ENCODE assay signal across 10 mouse cellular contexts in genomic region chr8:117403705-117404476, GRCm38 (mm10).
DNase-seq lines count a peak whose midpoint lies in the region; ATAC-seq and TF ChIP-seq lines count a peak whose summit lies in the region.
"Had no signal": no experiment of that assay in that cellular context is flagged by ENCODE, and none has a peak within 500 bp of the region (broad histone marks: within the 10 kb centered on the region; RNA-seq: fewer than 3 reads in every experiment).

No protein-coding gene starts in this region.

- 24% methylated on average over 14 of the region's 14 CpGs for WGBS in lung, embryonic 16.5 days
- 20% methylated on average over 14 of the region's 14 CpGs for WGBS in small intestine, adult 2 months

- no peaks in the 10 kb centered on the region for H3K27me3 ChIP-seq in lung, embryonic 16.5 days (ENCODE audit: control insufficient read depth, insufficient read depth, low read depth, low read length)
- H3K27me3 ChIP-seq in small intestine, adult 2 months (ENCODE audit: control insufficient read depth, insufficient read depth, low read length), result no peaks in the 10 kb centered on the region
- H3K27me3 ChIP-seq: megakaryocyte, embryonic 14.5 days had no signal

- TF ChIP-seq POLR2A in small intestine, adult 2 months (IDR thresholded peaks at IDR 0.05; ENCODE audit: low read depth, low read length), result no peak

- H3K9ac ChIP-seq in lung, embryonic 16.5 days (ENCODE audit: low read length), result no peak overlapping the region

- TF ChIP-seq CTCF in small intestine, adult 2 months (IDR thresholded peaks at IDR 0.05; ENCODE audit: extremely low read depth, insufficient read length, insufficient replicate concordance, low read depth, low read length), result no peak

- H3K4me3 ChIP-seq in lung, embryonic 16.5 days (ENCODE audit: low read length), result no peak overlapping the region
- H3K4me3 ChIP-seq in small intestine, adult 2 months (ENCODE audit: low read depth, low read length), result no peak overlapping the region
- H3K4me3 ChIP-seq: megakaryocyte, embryonic 14.5 days had no signal

- H3K4me1 ChIP-seq in lung, embryonic 16.5 days (replicated peaks; ENCODE audit: control insufficient read depth, insufficient read depth, low read length), result peaks cover 10% of the 10 kb centered on the region; the same call in 1 of the 2 replicates
- peaks cover 25% of the 10 kb centered on the region for H3K4me1 ChIP-seq in small intestine, adult 2 months (ENCODE audit: control insufficient read depth, insufficient read depth, insufficient read length, low read length)

- no peak for DNase-seq in lung, postnatal 4 days
- DNase-seq in forelimb bud, embryonic 11.5 days (ENCODE audit: low read depth, low spot score), result peak; percentile 25
- DNase-seq in left cerebral cortex, postnatal 4 days, result peak; percentile 33
- no peak for DNase-seq in gastrocnemius, postnatal 10 days
- DNase-seq in gastrocnemius, postnatal 36 days, result no peak
- DNase-seq in lung, postnatal 10 days, result no peak
- DNase-seq: heart, adult 11 months had no signal

- 0 out of 2 replicates have a peak, but pooled peaks have one; percentile 29 for ATAC-seq in lung, embryonic 16.5 days (ENCODE audit: low read depth)

- intact Hi-C loops in left cerebral cortex, postnatal 4 days (cut with DNase I), result no loop called here
- intact Hi-C loops in gastrocnemius, postnatal 36 days (cut with DNase I), result no loop called here

- no peak overlapping the region for H3K27ac ChIP-seq in lung, embryonic 16.5 days (ENCODE audit: low read length)
- H3K27ac ChIP-seq in small intestine, adult 2 months (ENCODE audit: insufficient read depth, low read depth, low read length), result peak overlapping the region; percentile 19

- H3K4me2 ChIP-seq in lung, embryonic 16.5 days (ENCODE audit: low read depth, low read length), result no peak overlapping the region

- no peaks in the 10 kb centered on the region for H3K9me3 ChIP-seq in lung, embryonic 16.5 days (ENCODE audit: control insufficient read depth, low read length)
- H3K9me3 ChIP-seq: megakaryocyte, embryonic 14.5 days had no signal

- no peaks in the 10 kb centered on the region for H3K36me3 ChIP-seq in lung, embryonic 16.5 days (ENCODE audit: control insufficient read depth, insufficient read depth, low read length)
- no peaks in the 10 kb centered on the region for H3K36me3 ChIP-seq in small intestine, adult 2 months (ENCODE audit: control insufficient read depth, insufficient read depth, low read length)

Comparison
In these comparisons a context has a peak if more than half of its experiments do, and no peak if none do; other contexts are left out.
1. DNase-seq: peak in forelimb bud, embryonic 11.5 days (single experiment) and left cerebral cortex, postnatal 4 days (single experiment); none in lung, postnatal 4 days (0 of 2), gastrocnemius, postnatal 10 days (single experiment), gastrocnemius, postnatal 36 days (0 of 2) and lung, postnatal 10 days (single experiment).